Mouse (Mus musculus) CH12.LX (cell line): ENCODE data around the gene Pgc. TPM values are rescaled to one million over a fixed set of nuclear protein-coding genes. Genes with fewer than 3 reads are reported as not detected.

Experiments used
- DNase-seq: peaks from one replicate; pipeline ENCODE4 v3.0.0-alpha.2; 2013; ENCODE audit errors: extremely low read depth
- H3K27ac ChIP-seq: 2 replicates; pipeline ENCODE4 v1.5.1; 2012; ENCODE audit warnings: low read depth, mild to moderate bottlenecking, control low read depth, moderate library complexity; ENCODE audit not compliant: insufficient read depth
- H3K27me3 ChIP-seq: replicated peaks from 2 replicates; pipeline ENCODE3; 2012; ENCODE audit warnings: inconsistent platforms
- H3K36me3 ChIP-seq, 2 experiments: replicated peaks in 1 of 2; 2 replicates each; pipeline versions ENCODE3 to v1.6.1; 2012; ENCODE audit warnings: inconsistent platforms in 1 of 2, low read length in 1 of 2, mild to moderate bottlenecking in 1 of 2, mixed read lengths in 1 of 2, moderate library complexity in 1 of 2; ENCODE audit not compliant: control insufficient read depth in 1 of 2, insufficient read depth in 1 of 2
- H3K4me1 ChIP-seq, 2 experiments: 2 replicates each; pipeline ENCODE4 v1.6.1; 2012; ENCODE audit warnings: inconsistent platforms in 1 of 2, moderate library complexity in 1 of 2; ENCODE audit not compliant: insufficient read depth in 2 of 2, control insufficient read depth in 1 of 2
- H3K4me2 ChIP-seq: 2 replicates; pipeline ENCODE4 v1.6.1; 2012; ENCODE audit warnings: low read depth, mild to moderate bottlenecking, control low read depth; ENCODE audit not compliant: poor library complexity, insufficient read depth, severe bottlenecking
- H3K4me3 ChIP-seq, 3 experiments: fragments of 150-350 bp in 1 of 3; sonication (generic) in 1 of 3; replicated peaks in 1 of 3; 2 replicates each; pipeline versions ENCODE3 to v1.5.1; 2011 to 2012; ENCODE audit warnings: low read depth in 2 of 3, low read length in 2 of 3, mild to moderate bottlenecking in 2 of 3, moderate library complexity in 2 of 3, control low read depth in 1 of 3, improper control_type of control experiment in 1 of 3, inconsistent platforms in 1 of 3, mixed read lengths in 1 of 3; ENCODE audit not compliant: poor library complexity in 1 of 3
- H3K79me2 ChIP-seq: replicated peaks from 2 replicates; pipeline ENCODE4 v1.6.1; 2012; ENCODE audit warnings: mild to moderate bottlenecking, moderate library complexity; ENCODE audit not compliant: control insufficient read depth, poor library complexity, insufficient read depth, severe bottlenecking; ENCODE audit errors: extremely low read depth
- H3K9ac ChIP-seq: 2 replicates; pipeline ENCODE4 v1.6.1; 2012; ENCODE audit warnings: low read depth, mild to moderate bottlenecking, control low read depth, moderate library complexity; ENCODE audit not compliant: insufficient read depth
- H3K9me3 ChIP-seq: replicated peaks from 2 replicates; pipeline ENCODE3; 2012; ENCODE audit warnings: low read length, inconsistent platforms, mixed read lengths
- BHLHE40 ChIP-seq: IDR thresholded peaks from 2 replicates; pipeline ENCODE4 v1.6.1; 2011; ENCODE audit warnings: mild to moderate bottlenecking, low read depth, low read length, improper control_type of control experiment
- CHD2 ChIP-seq: IDR thresholded peaks from 2 replicates; pipeline ENCODE4 v1.6.1; 2011; ENCODE audit warnings: low read length, improper control_type of control experiment
- CTCF ChIP-seq, 2 experiments: IDR thresholded peaks in 1 of 2; conservative IDR thresholded peaks in 1 of 2; 2 replicates each; pipeline ENCODE4 v1.5.1; 2011 to 2012; ENCODE audit warnings: low read depth in 2 of 2, low read length in 2 of 2, improper control_type of control experiment in 1 of 2, inconsistent platforms in 1 of 2, mild to moderate bottlenecking in 1 of 2, moderate library complexity in 1 of 2
- E2F4 ChIP-seq: IDR thresholded peaks from 2 replicates; pipeline ENCODE4 v1.6.1; 2011; ENCODE audit warnings: low read depth, low read length, improper control_type of control experiment; ENCODE audit not compliant: insufficient replicate concordance
- GABPA ChIP-seq: IDR thresholded peaks from 2 replicates; pipeline ENCODE4 v1.6.1; 2012; ENCODE audit warnings: low read depth, low read length, improper control_type of control experiment, inconsistent platforms; ENCODE audit not compliant: insufficient replicate concordance
- IRF4 ChIP-seq: IDR thresholded peaks from 2 replicates; pipeline ENCODE4 v1.6.1; 2014; ENCODE audit warnings: low read depth, mild to moderate bottlenecking, inconsistent platforms, low read length, improper control_type of control experiment
- JUND ChIP-seq: conservative IDR thresholded peaks from 2 replicates; pipeline ENCODE4 v1.6.1; 2011; ENCODE audit warnings: low read depth, low read length, improper control_type of control experiment
- KAT2A ChIP-seq: IDR thresholded peaks from 2 replicates; pipeline ENCODE4 v1.6.1; 2012; ENCODE audit warnings: low read length, improper control_type of control experiment, inconsistent platforms; ENCODE audit not compliant: insufficient replicate concordance
- MAFK ChIP-seq: IDR thresholded peaks from 2 replicates; pipeline ENCODE4 v1.6.1; 2011; ENCODE audit warnings: low read length, improper control_type of control experiment; ENCODE audit not compliant: insufficient replicate concordance
- MAX ChIP-seq: IDR thresholded peaks from 2 replicates; pipeline ENCODE4 v1.6.1; 2011; ENCODE audit warnings: low read length, improper control_type of control experiment
- MAZ ChIP-seq: IDR thresholded peaks from 2 replicates; pipeline ENCODE4 v1.6.1; 2012; ENCODE audit warnings: low read depth, mild to moderate bottlenecking, inconsistent platforms, low read length, improper control_type of control experiment, moderate library complexity
- MEF2A ChIP-seq: IDR thresholded peaks from 2 replicates; pipeline ENCODE4 v1.6.1; 2014; ENCODE audit warnings: low read depth, mild to moderate bottlenecking, inconsistent platforms, low read length, improper control_type of control experiment, borderline replicate concordance
- MXI1 ChIP-seq: IDR thresholded peaks from 2 replicates; pipeline ENCODE4 v1.6.1; 2011; ENCODE audit warnings: mild to moderate bottlenecking, low read depth, low read length, improper control_type of control experiment
- NRF1 ChIP-seq: IDR thresholded peaks from 2 replicates; pipeline ENCODE4 v1.6.1; 2014; ENCODE audit warnings: low read depth, mild to moderate bottlenecking, inconsistent platforms, low read length, improper control_type of control experiment, moderate library complexity
- PAX5 ChIP-seq: IDR thresholded peaks from 2 replicates; pipeline ENCODE4 v1.6.1; 2012; ENCODE audit warnings: low read length, inconsistent platforms, mixed read lengths
- POLR2A ChIP-seq: IDR thresholded peaks from 2 replicates; pipeline ENCODE4 v1.6.1; 2011; ENCODE audit warnings: low read depth, mild to moderate bottlenecking, improper control_type of control experiment, low read length
- POLR2AphosphoS2 ChIP-seq: IDR thresholded peaks from 2 replicates; pipeline ENCODE4 v1.6.1; 2011; ENCODE audit warnings: low read depth, low read length, improper control_type of control experiment
- RAD21 ChIP-seq: IDR thresholded peaks from 2 replicates; pipeline ENCODE4 v1.6.1; 2011; ENCODE audit warnings: low read depth, mild to moderate bottlenecking, low read length, improper control_type of control experiment, moderate library complexity
- SIN3A ChIP-seq: IDR thresholded peaks from 2 replicates; pipeline ENCODE4 v1.6.1; 2012; ENCODE audit warnings: low read length, improper control_type of control experiment, inconsistent platforms
- UBTF ChIP-seq: IDR thresholded peaks from 2 replicates; pipeline ENCODE4 v1.6.1; 2012; ENCODE audit warnings: low read depth, mild to moderate bottlenecking, inconsistent platforms, low read length, improper control_type of control experiment, moderate library complexity
- USF1 ChIP-seq: IDR thresholded peaks from 2 replicates; pipeline ENCODE4 v1.6.1; 2014; ENCODE audit warnings: low read depth, mild to moderate bottlenecking, inconsistent platforms, low read length, improper control_type of control experiment
- USF2 ChIP-seq: conservative IDR thresholded peaks from 2 replicates; pipeline ENCODE4 v1.6.1; 2011; ENCODE audit warnings: low read depth, low read length, improper control_type of control experiment
- ZC3H11A ChIP-seq: IDR thresholded peaks from 2 replicates; pipeline ENCODE4 v1.6.1; 2012; ENCODE audit warnings: low read depth, mild to moderate bottlenecking, inconsistent platforms, low read length, improper control_type of control experiment
- ZKSCAN1 ChIP-seq: IDR thresholded peaks from 2 replicates; pipeline ENCODE4 v1.6.1; 2012; ENCODE audit warnings: low read depth, inconsistent platforms, low read length, improper control_type of control experiment, borderline replicate concordance
- ZMIZ1 ChIP-seq: IDR thresholded peaks from 2 replicates; pipeline ENCODE4 v1.6.1; 2012; ENCODE audit warnings: low read depth, mild to moderate bottlenecking, inconsistent platforms, low read length, improper control_type of control experiment
- ZNF384 ChIP-seq: IDR thresholded peaks from 2 replicates; pipeline ENCODE4 v1.6.1; 2012; ENCODE audit warnings: low read depth, low read length, improper control_type of control experiment, inconsistent platforms
- dilution Hi-C: fragments of 300-500 bp; cut with MboI; formaldehyde crosslinking; loops from 2 replicates; pipeline ENCODE4 v1.14.3; 2020; ENCODE audit warnings: low sequenced_read_pairs; ENCODE audit not compliant: extremely low pct_unique_long_range_greater_than_20kb, extremely low pct_ligation_motif_present
- in situ Hi-C: fragments of 300-500 bp; cut with MboI; formaldehyde crosslinking; loops from 3 replicates; pipeline ENCODE4 v1.14.3; 2019; ENCODE audit warnings: low sequenced_read_pairs, low pct_ligation_motif_present, low pct_unique_long_range_greater_than_20kb, mixed read lengths
- polyA plus RNA-seq: library from polyadenylated mRNA; unstranded; fragments of >175 nt; gene quantifications from 2 replicates; pipeline ENCODE4 v1.2.1, GENCODE M21; 2012; ENCODE audit warnings: low read depth; ENCODE audit not compliant: insufficient read length
- total RNA-seq, 2 experiments: library from RNA; depleted of rRNA; stranded (reverse); fragments of 300-350 nt in 1 of 2; fragments of >200 nt in 1 of 2; gene quantifications; 2 replicates each; pipeline ENCODE4 v1.2.3; 2012 to 2014

The Pgc gene
- total and polyA plus RNA-seq, 3 experiments = not detected

GRCm38 (mm10) chr17:47710036-47710435, 16.6 kb upstream of the Pgc start:
- Histone ChIP-seq H3K27me3 (peaks cover 38% of the 10 kb centered on the region), H3K4me1 (peaks cover 7 to 9% of the 10 kb centered on the region in 2 experiments; a peak in 3 of 4 replicates), H3K79me2 (no peaks in the 10 kb centered on the region), H3K4me2 (no peak overlapping the region), H3K36me3 (no peaks in the 10 kb centered on the region), H3K9ac (no peak overlapping the region), H3K27ac (no peak overlapping the region), H3K9me3 (no peaks in the 10 kb centered on the region), H3K4me3 (no peak overlapping the region)
- dilution Hi-C loops (no loop called here), in situ Hi-C loops (no loop called here)
- no peak for TF ChIP-seq UBTF
- TF ChIP-seq IRF4 = no peak
- TF ChIP-seq CTCF (conservative IDR thresholded peaks at IDR 0.05 in 1 of 2, IDR thresholded peaks at IDR 0.05 in 1 of 2; ENCODE audit: low read depth in 2 of 2, low read length in 2 of 2) = no peak
- DNase-seq = no peak

- dilution Hi-C loops = no loop called here
- in situ Hi-C loops = no loop called here
- Histone ChIP-seq H3K27me3 (peaks cover 53% of the 10 kb centered on the region), H3K4me3 (no peak overlapping the region), H3K4me1 (peaks cover 7 to 10% of the 10 kb centered on the region in 2 experiments; a peak in 3 of 4 replicates), H3K79me2 (no peaks in the 10 kb centered on the region), H3K36me3 (no peaks in the 10 kb centered on the region), H3K4me2 (no peak overlapping the region), H3K9ac (no peak overlapping the region), H3K9me3 (no peaks in the 10 kb centered on the region), H3K27ac (no peak overlapping the region)
- no peak for DNase-seq
- TF ChIP-seq UBTF (no peak), USF2 (no peak), MEF2A (no peak), ZC3H11A (no peak), POLR2A (no peak), RAD21 (no peak), BHLHE40 (no peak), KAT2A (no peak), MAX (no peak), POLR2AphosphoS2 (no peak), SIN3A (no peak)
These were observed 14.8 kb upstream of the Pgc start for GRCm38 (mm10) chr17:47711883-47712282.

GRCm38 (mm10) chr17:47712889-47713571, 13.6 kb upstream of the Pgc start:
- peaks cover 51% of the 10 kb centered on the region for H3K27me3 ChIP-seq
- H3K4me1 ChIP-seq = peaks cover 7 to 10% of the 10 kb centered on the region in 2 experiments; a peak in 3 of 4 replicates
- no peak for DNase-seq
- no peak overlapping the region for H3K27ac ChIP-seq
- no peak overlapping the region for H3K9ac ChIP-seq
- TF ChIP-seq BHLHE40 (no peak), ZC3H11A (no peak), PAX5 (no peak), USF1 (no peak), CHD2 (no peak), CTCF (conservative IDR thresholded peaks at IDR 0.05 in 1 of 2, IDR thresholded peaks at IDR 0.05 in 1 of 2; ENCODE audit: low read depth in 2 of 2, low read length in 2 of 2) (no peak), ZMIZ1 (no peak), MXI1 (no peak), JUND (no peak), MAFK (no peak), RAD21 (no peak), E2F4 (no peak), GABPA (no peak), NRF1 (no peak), MAZ (no peak), ZKSCAN1 (no peak), ZNF384 (no peak)
- TF ChIP-seq, all 38 proteins: peak for 0
- in situ Hi-C loops (no loop called here), dilution Hi-C loops (no loop called here)
- no peaks in the 10 kb centered on the region for H3K9me3 ChIP-seq
- no peak overlapping the region for H3K4me2 ChIP-seq
- no peaks in the 10 kb centered on the region for H3K79me2 ChIP-seq
- H3K4me3 ChIP-seq = no peak overlapping the region
- no peaks in the 10 kb centered on the region for H3K36me3 ChIP-seq
